Mouse (Mus musculus) small intestine, adult 2 months (tissue): Measurements from ENCODE around the gene Uroc1. TPM values are rescaled to one million over a fixed set of nuclear protein-coding genes. Genes with fewer than 3 reads are reported as not detected.

Experiments
- H3K27ac ChIP-seq: fragments of 200-500 bp; 2 replicates; pipeline ENCODE4 v1.5.1; 2012; ENCODE audit warnings: low read depth, low read length, control low read depth, inconsistent platforms; ENCODE audit not compliant: insufficient read depth
- H3K27me3 ChIP-seq: fragments of 200-500 bp; 2 replicates; pipeline ENCODE4 v1.6.1; 2012; ENCODE audit warnings: mild to moderate bottlenecking, moderate library complexity, low read length, inconsistent platforms; ENCODE audit not compliant: control insufficient read depth, insufficient read depth
- H3K36me3 ChIP-seq: fragments of 200-500 bp; 2 replicates; pipeline ENCODE4 v1.6.1; 2012; ENCODE audit warnings: mild to moderate bottlenecking, low read length, control low read depth, inconsistent platforms; ENCODE audit not compliant: control insufficient read depth, insufficient read depth
- H3K4me1 ChIP-seq: fragments of 200-500 bp; 2 replicates; pipeline ENCODE4 v1.6.1; 2012; ENCODE audit warnings: low read length, inconsistent platforms, mixed read lengths; ENCODE audit not compliant: control insufficient read depth, insufficient read depth, insufficient read length
- H3K4me3 ChIP-seq: fragments of 200-500 bp; 2 replicates; pipeline ENCODE4 v1.5.1; 2012; ENCODE audit warnings: low read depth, mild to moderate bottlenecking, control low read depth, inconsistent platforms, low read length, moderate library complexity
- CTCF ChIP-seq: fragments of 200-500 bp; IDR thresholded peaks from 2 replicates; pipeline ENCODE4 v1.5.1; 2012; ENCODE audit warnings: low read depth, mild to moderate bottlenecking, control low read depth, inconsistent platforms, low read length, moderate library complexity, mixed read lengths; ENCODE audit not compliant: insufficient replicate concordance, insufficient read length; ENCODE audit errors: extremely low read depth
- POLR2A ChIP-seq: fragments of 200-500 bp; IDR thresholded peaks from 2 replicates; pipeline ENCODE4 v1.6.1; 2012; ENCODE audit warnings: low read depth, mild to moderate bottlenecking, control low read depth, inconsistent platforms, low read length, moderate library complexity
- WGBS: fragments of 180-500 bp; shearing (Covaris S2); methylation state at CpG from one replicate; pipeline ENCODE4 v1.1.7; 2018; 5-methylcytosine and 5-hydroxymethylcytosine counted together
- polyA plus RNA-seq: library from polyadenylated mRNA; depleted of rRNA; stranded (reverse); fragments of >200 nt; gene quantifications from 2 replicates; pipeline ENCODE4 v1.2.3, GENCODE M21; 2012

Gene Uroc1
- polyA plus RNA-seq, 1 experiment = not detected

GRCm38 (mm10) chr6:90317510-90318258, 15.4 kb upstream of the Uroc1 start:
- TF ChIP-seq CTCF = no peak
- no peak for TF ChIP-seq POLR2A
- Histone ChIP-seq H3K4me1 (no peaks in the 10 kb centered on the region; the same call in 1 of the 2 replicates), H3K4me3 (no peak overlapping the region), H3K27ac (no peak overlapping the region), H3K27me3 (no peaks in the 10 kb centered on the region), H3K36me3 (no peaks in the 10 kb centered on the region)
- WGBS = 68% methylated on average over 2 of the region's 2 CpGs

GRCm38 (mm10) chr6:90319019-90319418, 14.1 kb upstream of the Uroc1 start:
- H3K27ac ChIP-seq = no peak overlapping the region
- WGBS = 96% methylated on average over 2 of the region's 2 CpGs
- no peak overlapping the region for H3K4me3 ChIP-seq

GRCm38 (mm10) chr6:90319475-90320191, 13.5 kb upstream of the Uroc1 start:
- Histone ChIP-seq H3K27ac (no peak overlapping the region), H3K4me1 (no peaks in the 10 kb centered on the region; the same call in 1 of the 2 replicates), H3K36me3 (no peaks in the 10 kb centered on the region), H3K27me3 (no peaks in the 10 kb centered on the region), H3K4me3 (no peak overlapping the region)
- TF ChIP-seq POLR2A (no peak), CTCF (no peak)
- WGBS = 63% methylated on average over 7 of the region's 7 CpGs

More at GRCm38 (mm10) chr6:90319019-90319418, 14.1 kb upstream of the Uroc1 start:
- H3K27me3 ChIP-seq = no peaks in the 10 kb centered on the region
- TF ChIP-seq CTCF (no peak), POLR2A (no peak)
- H3K36me3 ChIP-seq = no peaks in the 10 kb centered on the region
- H3K4me1 ChIP-seq = no peaks in the 10 kb centered on the region; the same call in 1 of the 2 replicates

- no peaks in the 10 kb centered on the region for H3K27me3 ChIP-seq
- H3K27ac ChIP-seq = no peak overlapping the region
- H3K4me3 ChIP-seq = no peak overlapping the region
- no peak for TF ChIP-seq POLR2A
- TF ChIP-seq CTCF = no peak
- no peaks in the 10 kb centered on the region for H3K36me3 ChIP-seq
- H3K4me1 ChIP-seq = peaks cover 3% of the 10 kb centered on the region
- 59% methylated on average over 5 of the region's 5 CpGs for WGBS
Measured at GRCm38 (mm10) chr6:90320429-90320828, 12.7 kb upstream of the Uroc1 start.

GRCm38 (mm10) chr6:90321811-90322210, 11.3 kb upstream of the Uroc1 start:
- H3K27me3 ChIP-seq = no peaks in the 10 kb centered on the region
- H3K4me3 ChIP-seq = no peak overlapping the region
- peaks cover 3% of the 10 kb centered on the region for H3K4me1 ChIP-seq
- no peak overlapping the region for H3K27ac ChIP-seq
- H3K36me3 ChIP-seq = no peaks in the 10 kb centered on the region
- TF ChIP-seq CTCF = no peak
- TF ChIP-seq POLR2A = no peak
- WGBS = 44% methylated on average over 4 of the region's 4 CpGs

GRCm38 (mm10) chr6:90324026-90324425, 9.1 kb upstream of the Uroc1 start:
- no peak overlapping the region for H3K27ac ChIP-seq
- H3K4me1 ChIP-seq = peaks cover 3% of the 10 kb centered on the region
- H3K4me3 ChIP-seq = no peak overlapping the region
- H3K27me3 ChIP-seq = no peaks in the 10 kb centered on the region
- TF ChIP-seq POLR2A (no peak), CTCF (no peak)
- H3K36me3 ChIP-seq = no peaks in the 10 kb centered on the region
- WGBS = 73% methylated on average over 3 of the region's 3 CpGs

GRCm38 (mm10) chr6:90324463-90324862, 8.6 kb upstream of the Uroc1 start:
- no peak for TF ChIP-seq CTCF
- no peak for TF ChIP-seq POLR2A
- Histone ChIP-seq H3K4me3 (no peak overlapping the region), H3K27ac (no peak overlapping the region), H3K36me3 (no peaks in the 10 kb centered on the region), H3K4me1 (peaks cover 3% of the 10 kb centered on the region), H3K27me3 (no peaks in the 10 kb centered on the region)
- WGBS = 44% methylated on average over 3 of the region's 3 CpGs
